Mouse (Mus musculus): Measurements from ENCODE around the gene Ppara. TPM values are rescaled to one million over a fixed set of nuclear protein-coding genes. Genes with fewer than 3 reads are reported as not detected.
A peak's percentile ranks its signal among the peaks of the same experiment; 100 is the strongest.
"Not testable (repeated sequence)": the region's sequence is repeated elsewhere in the genome, so short reads cannot be mapped to it uniquely, and the experiment has no call there.

Gene Ppara
- polyA plus RNA-seq, 1 experiment = 1.1 TPM

GRCm38 (mm10) chr15:85776241-85776640, 41.5 kb downstream of the Ppara start:
- H3K4me1 ChIP-seq (ENCODE audit: control insufficient read depth, insufficient read depth, low read length) = 0 out of 2 replicates have a peak, but pooled peaks cover 2% of the 10 kb centered on the region
- H3K27ac ChIP-seq (ENCODE audit: insufficient read depth, low read length) = no peak overlapping the region
- TF ChIP-seq POLR2A (IDR thresholded peaks at IDR 0.05; ENCODE audit: borderline replicate concordance, insufficient read depth, low read length) (no peak), CTCF (IDR thresholded peaks at IDR 0.05; ENCODE audit: borderline replicate concordance, insufficient read depth, low read depth, low read length) (no peak)
- DNase-seq = no peak
- H3K4me3 ChIP-seq (replicated peaks; ENCODE audit: insufficient read depth, low read depth, low read length) = no peak overlapping the region
- H3K27me3 ChIP-seq (ENCODE audit: control insufficient read depth, insufficient read depth, low read length) = no peaks in the 10 kb centered on the region
- WGBS = 66% methylated on average over 2 of the region's 2 CpGs

GRCm38 (mm10) chr15:85776771-85777170, 42.0 kb downstream of the Ppara start:
- DNase-seq = peak in 1 of 2 experiments; percentile 6
- TF ChIP-seq POLR2A (IDR thresholded peaks at IDR 0.05; ENCODE audit: borderline replicate concordance, insufficient read depth, low read length) (no peak), CTCF (IDR thresholded peaks at IDR 0.05; ENCODE audit: borderline replicate concordance, insufficient read depth, low read depth, low read length) (no peak)
- no peaks in the 10 kb centered on the region for H3K27me3 ChIP-seq (ENCODE audit: control insufficient read depth, insufficient read depth, low read length)
- 36% methylated on average over 5 of the region's 5 CpGs for WGBS
- no peak overlapping the region for H3K4me3 ChIP-seq (replicated peaks; ENCODE audit: insufficient read depth, low read depth, low read length)
- 0 out of 2 replicates have a peak, but pooled peaks cover 2% of the 10 kb centered on the region for H3K4me1 ChIP-seq (ENCODE audit: control insufficient read depth, insufficient read depth, low read length)
- H3K27ac ChIP-seq (ENCODE audit: insufficient read depth, low read length) = no peak overlapping the region

- not testable (repeated sequence) for H3K4me3 ChIP-seq (replicated peaks; ENCODE audit: insufficient read depth, low read depth, low read length); DNase-seq; H3K27me3 ChIP-seq (ENCODE audit: control insufficient read depth, insufficient read depth, low read length); H3K4me1 ChIP-seq (ENCODE audit: control insufficient read depth, insufficient read depth, low read length); H3K27ac ChIP-seq (ENCODE audit: insufficient read depth, low read length)
- 86% methylated on average over 6 of the region's 6 CpGs for WGBS
Measured at GRCm38 (mm10) chr15:85778891-85779290, 44.1 kb downstream of the Ppara start.

- no peaks in the 10 kb centered on the region for H3K4me1 ChIP-seq (ENCODE audit: control insufficient read depth, insufficient read depth, low read length)
- H3K27ac ChIP-seq (ENCODE audit: insufficient read depth, low read length) = no peak overlapping the region
- no peaks in the 10 kb centered on the region for H3K27me3 ChIP-seq (ENCODE audit: control insufficient read depth, insufficient read depth, low read length)
- 92% methylated on average over 4 of the region's 4 CpGs for WGBS
- TF ChIP-seq POLR2A (IDR thresholded peaks at IDR 0.05; ENCODE audit: borderline replicate concordance, insufficient read depth, low read length) (no peak), CTCF (IDR thresholded peaks at IDR 0.05; ENCODE audit: borderline replicate concordance, insufficient read depth, low read depth, low read length) (no peak)
- H3K4me3 ChIP-seq (replicated peaks; ENCODE audit: insufficient read depth, low read depth, low read length) = no peak overlapping the region
- no peak for DNase-seq
Measured at GRCm38 (mm10) chr15:85783146-85783545, 48.4 kb downstream of the Ppara start.

- H3K27ac ChIP-seq (ENCODE audit: insufficient read depth, low read length) = no peak overlapping the region
- no peak overlapping the region for H3K4me3 ChIP-seq (replicated peaks; ENCODE audit: insufficient read depth, low read depth, low read length)
- no peak for TF ChIP-seq CTCF (IDR thresholded peaks at IDR 0.05; ENCODE audit: borderline replicate concordance, insufficient read depth, low read depth, low read length)
- DNase-seq = no peak
- H3K4me1 ChIP-seq (ENCODE audit: control insufficient read depth, insufficient read depth, low read length) = no peaks in the 10 kb centered on the region
- H3K27me3 ChIP-seq (ENCODE audit: control insufficient read depth, insufficient read depth, low read length) = no peaks in the 10 kb centered on the region
- 96% methylated on average over 3 of the region's 3 CpGs for WGBS
Measured at GRCm38 (mm10) chr15:85784341-85784740, 49.6 kb downstream of the Ppara start.

- Histone ChIP-seq H3K4me1 (ENCODE audit: control insufficient read depth, insufficient read depth, low read length) (no peaks in the 10 kb centered on the region), H3K27ac (ENCODE audit: insufficient read depth, low read length) (no peak overlapping the region), H3K27me3 (ENCODE audit: control insufficient read depth, insufficient read depth, low read length) (no peaks in the 10 kb centered on the region), H3K4me3 (replicated peaks; ENCODE audit: insufficient read depth, low read depth, low read length) (no peak overlapping the region)
- WGBS = 44% methylated on average over 5 of the region's 5 CpGs
- no peak for TF ChIP-seq CTCF (IDR thresholded peaks at IDR 0.05; ENCODE audit: borderline replicate concordance, insufficient read depth, low read depth, low read length)
- no peak for TF ChIP-seq POLR2A (IDR thresholded peaks at IDR 0.05; ENCODE audit: borderline replicate concordance, insufficient read depth, low read length)
- DNase-seq = no peak
Measured at GRCm38 (mm10) chr15:85786711-85787110, 51.9 kb downstream of the Ppara start.

- Histone ChIP-seq H3K4me3 (replicated peaks; ENCODE audit: insufficient read depth, low read depth, low read length) (no peak overlapping the region), H3K27ac (ENCODE audit: insufficient read depth, low read length) (no peak overlapping the region), H3K27me3 (ENCODE audit: control insufficient read depth, insufficient read depth, low read length) (no peaks in the 10 kb centered on the region), H3K4me1 (ENCODE audit: control insufficient read depth, insufficient read depth, low read length) (no peaks in the 10 kb centered on the region)
- WGBS = 92% methylated on average over 6 of the region's 6 CpGs
- TF ChIP-seq POLR2A (IDR thresholded peaks at IDR 0.05; ENCODE audit: borderline replicate concordance, insufficient read depth, low read length) (no peak), CTCF (IDR thresholded peaks at IDR 0.05; ENCODE audit: borderline replicate concordance, insufficient read depth, low read depth, low read length) (no peak)
- DNase-seq = no peak
Measured at GRCm38 (mm10) chr15:85787482-85787881, 52.7 kb downstream of the Ppara start.

GRCm38 (mm10) chr15:85788051-85788450, 53.3 kb downstream of the Ppara start:
- no peak for DNase-seq
- Histone ChIP-seq H3K4me1 (ENCODE audit: control insufficient read depth, insufficient read depth, low read length) (no peaks in the 10 kb centered on the region), H3K27ac (ENCODE audit: insufficient read depth, low read length) (no peak overlapping the region), H3K4me3 (replicated peaks; ENCODE audit: insufficient read depth, low read depth, low read length) (no peak overlapping the region), H3K27me3 (ENCODE audit: control insufficient read depth, insufficient read depth, low read length) (no peaks in the 10 kb centered on the region)
- WGBS = 94% methylated on average over 4 of the region's 4 CpGs
- TF ChIP-seq POLR2A (IDR thresholded peaks at IDR 0.05; ENCODE audit: borderline replicate concordance, insufficient read depth, low read length) = no peak
- TF ChIP-seq CTCF (IDR thresholded peaks at IDR 0.05; ENCODE audit: borderline replicate concordance, insufficient read depth, low read depth, low read length) = no peak
